ENCODE assay signal across 9 mouse cellular contexts in genomic region chr2:76970669-76971068, GRCm38 (mm10). TPM values are rescaled to one million over a fixed set of nuclear protein-coding genes. Genes with fewer than 3 reads are reported as not detected.
DNase-seq lines count a peak whose midpoint lies in the region; ATAC-seq and TF ChIP-seq lines count a peak whose summit lies in the region.
"Had no signal": no experiment of that assay in that cellular context is flagged by ENCODE, and none has a peak within 500 bp of the region (broad histone marks: within the 10 kb centered on the region; RNA-seq: fewer than 3 reads in every experiment).

No protein-coding gene starts in this region.

- no peaks in the 10 kb centered on the region for H3K27me3 ChIP-seq in liver, adult 2 months (ENCODE audit: control insufficient read depth, insufficient read depth, low read length)
- no peaks in the 10 kb centered on the region; the same call in 1 of the 2 replicates for H3K27me3 ChIP-seq in forebrain, postnatal 0 days (ENCODE audit: insufficient read depth, low read length)
- H3K27me3 ChIP-seq in neural tube, embryonic 15.5 days (replicated peaks): peaks cover 4% of the 10 kb centered on the region; the same call in 1 of the 2 replicates

- no peak overlapping the region for H3K27ac ChIP-seq in liver, adult 2 months (replicated peaks; ENCODE audit: insufficient read depth, low read depth, low read length)
- H3K27ac ChIP-seq in forebrain, postnatal 0 days (ENCODE audit: low read depth, low read length): no peak overlapping the region
- no peak overlapping the region for H3K27ac ChIP-seq in neural tube, embryonic 15.5 days (replicated peaks)

- no peak overlapping the region for H3K9ac ChIP-seq in liver, adult 2 months (ENCODE audit: low read depth, low read length)
- peak overlapping the region; percentile 49 for H3K9ac ChIP-seq in forebrain, postnatal 0 days
- no peak overlapping the region for H3K9ac ChIP-seq in neural tube, embryonic 15.5 days (replicated peaks)

- no peak for ATAC-seq in CD4-positive, CD25-positive, alpha-beta regulatory T cell, adult 4 months
- peak; percentile 78 for ATAC-seq in forebrain, postnatal 0 days
- peak; percentile 72 for ATAC-seq in neural tube, embryonic 15.5 days (ENCODE audit: low FRiP score)

- H3K4me3 ChIP-seq in liver, adult 2 months (ENCODE audit: insufficient read depth, low read depth, low read length): no peak overlapping the region
- peak overlapping the region; percentile 26; the same call in 1 of the 2 replicates for H3K4me3 ChIP-seq in forebrain, postnatal 0 days (ENCODE audit: low read depth, low read length)
- no peak overlapping the region for H3K4me3 ChIP-seq in neural tube, embryonic 15.5 days (replicated peaks)
- H3K4me3 ChIP-seq in lung, adult 2 months (replicated peaks; ENCODE audit: extremely low read depth, low read depth, low read length): no peak overlapping the region

- 10% methylated on average over 4 of the region's 4 CpGs for WGBS in liver, adult 2 months
- WGBS in forebrain, postnatal 0 days: 13% methylated on average over 4 of the region's 4 CpGs
- 21% methylated on average over 4 of the region's 4 CpGs for WGBS in neural tube, embryonic 15.5 days
- 19% methylated on average over 4 of the region's 4 CpGs for WGBS in lung, adult 2 months

- H3K79me2 ChIP-seq in liver, adult 2 months (ENCODE audit: control insufficient read depth, insufficient read depth, low read length): no peaks in the 10 kb centered on the region

- no peak for TF ChIP-seq POLR2A in liver, adult 2 months (IDR thresholded peaks at IDR 0.05; ENCODE audit: extremely low read depth, insufficient read depth, low read length)
- no peak for TF ChIP-seq POLR2A in lung, adult 2 months (IDR thresholded peaks at IDR 0.05; ENCODE audit: borderline replicate concordance, extremely low read depth, low read depth, low read length)

- no peak for TF ChIP-seq CTCF in liver, adult 2 months (IDR thresholded peaks at IDR 0.05; ENCODE audit: low read depth, low read length)
- TF ChIP-seq CTCF in forebrain, postnatal 0 days (IDR thresholded peaks at IDR 0.05; ENCODE audit: low read depth): peak; percentile 67
- TF ChIP-seq CTCF in lung, adult 2 months (IDR thresholded peaks at IDR 0.05; ENCODE audit: insufficient read depth, low read length): no peak

- no peaks in the 10 kb centered on the region for H3K4me1 ChIP-seq in liver, adult 2 months (ENCODE audit: control insufficient read depth, insufficient read depth, low read length)
- H3K4me1 ChIP-seq in forebrain, postnatal 0 days (ENCODE audit: insufficient read depth): no peaks in the 10 kb centered on the region
- 0 out of 2 replicates have a peak, but pooled peaks cover 6% of the 10 kb centered on the region for H3K4me1 ChIP-seq in neural tube, embryonic 15.5 days
- no peaks in the 10 kb centered on the region for H3K4me1 ChIP-seq in lung, adult 2 months (ENCODE audit: control insufficient read depth, insufficient read depth, low read length)

- H3K36me3 ChIP-seq in liver, adult 2 months (ENCODE audit: control insufficient read depth, insufficient read depth, low read length): no peaks in the 10 kb centered on the region
- no peaks in the 10 kb centered on the region for H3K36me3 ChIP-seq in forebrain, postnatal 0 days (ENCODE audit: insufficient read depth)
- no peaks in the 10 kb centered on the region for H3K36me3 ChIP-seq in neural tube, embryonic 15.5 days

- peak; percentile 18 for DNase-seq in CD4-positive, CD25-positive, alpha-beta regulatory T cell, adult 2 months (ENCODE audit: low read depth, low spot score)
- DNase-seq in liver, adult 2 months (ENCODE audit: extremely low read depth, low read depth, low spot score): peak; percentile 31
- DNase-seq in liver: no peak
- DNase-seq in forebrain, postnatal 0 days: peak; percentile 60
- no peak for DNase-seq in ovary, adult 18-20 months (ENCODE audit: low spot score)
- no peak for DNase-seq in lung, adult 2 months
- DNase-seq: lung, postnatal 14 days had no signal

- peak overlapping the region; percentile 40 for H3K4me2 ChIP-seq in forebrain, postnatal 0 days (ENCODE audit: low read depth)
- H3K4me2 ChIP-seq in neural tube, embryonic 15.5 days: no peak overlapping the region

- H3K9me3 ChIP-seq in forebrain, postnatal 0 days (ENCODE audit: low read length): no peaks in the 10 kb centered on the region
- H3K9me3 ChIP-seq in neural tube, embryonic 15.5 days (replicated peaks): no peaks in the 10 kb centered on the region

RNA-seq across cellular contexts. Expression of gene Ttn, which starts 11.7 kb away (rescaled TPM):
- 1 to 10 TPM; 5.5 to 9.2 TPM for polyA plus RNA-seq in CD4-positive, CD25-positive, alpha-beta regulatory T cell, adult 4 months (2017; shearing (Covaris generic))
- total RNA-seq in liver, adult 2 months (2014; rRNA removed): 0.20 and 4.9 TPM in 2 replicates
- polyA plus RNA-seq in liver, adult 2 months (2012; rRNA removed): 0.01 TPM in 1 of 2 replicates, not detected in the other
- total RNA-seq in forebrain, postnatal 0 days (2014; rRNA removed): 0.46 and 0.81 TPM in 2 replicates
- 0.10 and 0.22 TPM in 2 replicates for polyA plus RNA-seq in forebrain, postnatal 0 days (2015; fragmentation: Nextera tagmentation; extraction: Ambion mirVana)
- polyA plus RNA-seq in neural tube, embryonic 15.5 days (2015; fragmentation: Nextera tagmentation; extraction: Ambion mirVana): 8.6 and 14.1 TPM in 2 replicates
- 0.71 and 6.3 TPM in 2 replicates for polyA plus RNA-seq in lung, adult 2 months (2012; rRNA removed)

Comparison
In these comparisons a context has a peak if more than half of its experiments do, and no peak if none do; other contexts are left out.
1. DNase-seq: peak in CD4-positive, CD25-positive, alpha-beta regulatory T cell, adult 2 months (single experiment), liver, adult 2 months (single experiment) and forebrain, postnatal 0 days (single experiment); none in liver (single experiment), ovary, adult 18-20 months (single experiment) and lung, adult 2 months (single experiment).